Mouse (Mus musculus): Measurements from ENCODE around the gene Jmjd7. TPM values are rescaled to one million over a fixed set of nuclear protein-coding genes. Genes with fewer than 3 reads are reported as not detected.

The Jmjd7 gene
- polyA plus RNA-seq, 1 experiment from 2014 or later = 17.7 TPM

Small RNA genes lying within 50 kb of the gene (microRNA-seq; reads per million reads assigned to microRNA genes)
- not detected for gene Mir7665

Other genes with a start within 250 kb of the Jmjd7 start
- 16.5 and 19.4 TPM in 2 replicates for gene Rpap1, start 239.9 kb upstream of the Jmjd7 start, polyA plus RNA-seq (2015; fragmentation: Nextera tagmentation; extraction: Ambion mirVana)
- gene Tyro3, start 229.8 kb upstream of the Jmjd7 start, polyA plus RNA-seq (2015; fragmentation: Nextera tagmentation; extraction: Ambion mirVana) = 28.5 and 30.0 TPM in 2 replicates
- gene Mga, start 130.3 kb upstream of the Jmjd7 start, polyA plus RNA-seq (2015; fragmentation: Nextera tagmentation; extraction: Ambion mirVana) = 19.4 and 22.4 TPM in 2 replicates
- gene Mapkbp1, start 54.8 kb upstream of the Jmjd7 start, polyA plus RNA-seq (2015; fragmentation: Nextera tagmentation; extraction: Ambion mirVana) = 7.2 and 9.3 TPM in 2 replicates
- gene Gm28042, start within 50 bp of the Jmjd7 start, polyA plus RNA-seq (2015; fragmentation: Nextera tagmentation; extraction: Ambion mirVana) = 3.7 and 5.3 TPM in 2 replicates
- gene Pla2g4b, start 5.9 kb downstream of the Jmjd7 start, polyA plus RNA-seq (2015; fragmentation: Nextera tagmentation; extraction: Ambion mirVana) = 1.9 and 4.0 TPM in 2 replicates
- gene Ehd4, start 127.1 kb downstream of the Jmjd7 start, polyA plus RNA-seq (2015; fragmentation: Nextera tagmentation; extraction: Ambion mirVana) = 19.2 and 20.7 TPM in 2 replicates
- 5.1 and 5.7 TPM in 2 replicates for gene Pla2g4e, start 217.9 kb downstream of the Jmjd7 start, polyA plus RNA-seq (2015; fragmentation: Nextera tagmentation; extraction: Ambion mirVana)

Measured in hindbrain, embryonic 16.5 days (tissue).